Mouse (Mus musculus) thymus, postnatal 10 days (tissue): ENCODE results near the gene Erfe.

ENCODE experiments used
- DNase-seq, 2 experiments: peaks; one replicate each; pipeline ENCODE4 v3.0.0; 2021; ENCODE audit warnings: low spot score in 2 of 2

Erfe gene

DNA sequence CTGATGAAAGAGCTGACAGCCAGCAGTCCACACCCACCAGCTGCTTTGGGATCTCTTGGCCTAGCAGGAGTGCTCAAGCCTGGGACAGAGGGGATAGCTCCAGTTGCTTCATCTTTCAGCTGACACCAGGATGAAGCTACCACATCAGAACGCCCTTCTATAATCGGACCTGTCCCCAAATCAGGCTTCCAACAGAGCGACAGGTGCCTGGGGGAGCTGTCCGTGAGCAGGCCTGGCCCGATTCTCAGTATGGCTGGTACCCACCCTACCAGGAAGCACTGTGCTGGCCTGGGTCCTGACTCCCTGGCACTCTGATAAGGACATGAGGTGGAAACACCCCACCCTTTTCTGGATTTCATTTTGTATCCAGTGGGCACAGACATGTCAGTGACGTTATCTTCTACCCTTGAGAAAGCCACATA is 7.2 kb downstream of the Erfe start:
- no peak for DNase-seq

DNA sequence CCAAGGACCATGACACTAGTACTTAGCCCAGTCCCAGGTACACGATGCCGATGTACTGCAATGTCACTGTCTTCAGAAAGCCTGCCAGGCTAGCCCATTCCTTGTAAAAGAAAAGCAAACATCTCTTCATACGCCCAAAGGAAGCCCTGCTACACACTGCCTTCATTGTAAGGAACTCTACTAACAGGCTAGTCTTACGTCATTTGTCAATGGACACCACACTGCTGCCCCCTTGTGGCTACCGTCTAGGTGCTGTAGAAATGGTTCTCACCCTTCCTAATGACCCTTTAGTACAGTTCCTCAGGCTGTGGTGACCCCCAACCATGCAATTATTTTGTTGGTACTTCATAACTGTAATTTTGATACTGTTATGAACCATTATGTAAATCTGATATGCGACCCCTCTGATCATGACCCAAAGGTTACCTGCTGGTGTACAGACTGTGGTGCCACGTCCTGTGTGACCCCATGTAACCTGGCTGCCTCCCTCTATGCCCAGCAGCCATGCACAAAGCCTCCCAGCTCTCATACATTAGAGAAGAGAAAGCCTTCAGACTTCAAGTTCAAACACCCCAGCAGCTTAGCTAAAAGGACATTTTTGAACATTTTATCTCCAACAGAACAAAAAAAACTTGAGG is 14.3 kb downstream of the Erfe start:
- DNase-seq: peak; percentile 32 to 73

DNA sequence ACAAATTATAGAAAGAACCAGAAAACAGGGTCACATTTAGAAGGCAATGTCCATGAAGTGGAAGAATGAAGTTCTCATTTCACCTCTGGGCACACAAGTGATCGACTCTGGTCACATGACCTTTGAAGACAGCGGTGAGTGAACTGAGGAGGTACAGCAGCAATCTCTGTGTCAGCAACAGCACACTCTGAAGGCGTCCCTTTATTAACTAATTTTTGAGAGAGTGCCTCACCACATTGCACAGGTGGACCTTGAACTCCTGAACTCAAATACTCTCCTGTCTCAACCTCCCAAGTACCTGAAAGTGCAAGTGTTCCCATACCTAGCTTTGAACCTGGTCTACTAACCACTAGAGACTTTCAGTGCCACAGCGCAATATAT is 14.9 kb downstream of the Erfe start:
- no peak for DNase-seq

DNA sequence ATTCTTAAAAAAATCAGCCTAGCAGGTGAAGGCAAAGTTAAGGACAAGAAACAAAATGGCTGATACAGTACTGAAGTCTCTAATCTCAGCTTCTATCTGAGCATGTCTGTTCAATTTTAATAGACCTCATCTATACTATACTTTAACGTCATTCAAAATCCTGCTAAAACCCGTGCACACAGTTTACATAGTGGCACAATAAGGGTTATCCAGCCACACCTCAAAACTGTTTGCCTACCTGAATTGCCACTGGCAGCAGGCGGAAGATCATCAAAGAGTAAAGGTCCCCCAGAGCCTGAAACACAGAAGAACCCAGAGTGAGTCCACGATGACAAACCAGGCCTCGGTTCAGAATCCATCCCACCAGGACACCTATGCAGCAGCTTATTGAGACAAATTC is 24.1 kb downstream of the Erfe start:
- no peak for DNase-seq

DNA sequence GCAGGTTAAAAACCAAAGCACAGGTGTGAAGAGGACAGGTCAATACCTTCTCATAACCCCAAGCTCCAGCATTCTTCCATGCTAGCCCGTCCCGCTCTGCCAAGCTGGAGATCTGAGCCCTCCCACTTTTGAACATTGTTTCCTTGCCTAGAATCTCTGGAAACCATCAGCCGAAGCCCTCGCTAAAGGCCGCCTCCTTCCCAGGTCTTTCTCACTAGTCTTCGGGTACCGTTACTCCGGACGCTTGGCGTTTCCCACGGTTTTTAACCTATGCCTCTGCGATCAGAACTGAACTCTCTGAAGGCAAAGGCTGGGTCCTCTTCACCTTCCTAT is 31.7 kb downstream of the Erfe start:
- DNase-seq: peak in 1 of 2 experiments; percentile 10

DNA sequence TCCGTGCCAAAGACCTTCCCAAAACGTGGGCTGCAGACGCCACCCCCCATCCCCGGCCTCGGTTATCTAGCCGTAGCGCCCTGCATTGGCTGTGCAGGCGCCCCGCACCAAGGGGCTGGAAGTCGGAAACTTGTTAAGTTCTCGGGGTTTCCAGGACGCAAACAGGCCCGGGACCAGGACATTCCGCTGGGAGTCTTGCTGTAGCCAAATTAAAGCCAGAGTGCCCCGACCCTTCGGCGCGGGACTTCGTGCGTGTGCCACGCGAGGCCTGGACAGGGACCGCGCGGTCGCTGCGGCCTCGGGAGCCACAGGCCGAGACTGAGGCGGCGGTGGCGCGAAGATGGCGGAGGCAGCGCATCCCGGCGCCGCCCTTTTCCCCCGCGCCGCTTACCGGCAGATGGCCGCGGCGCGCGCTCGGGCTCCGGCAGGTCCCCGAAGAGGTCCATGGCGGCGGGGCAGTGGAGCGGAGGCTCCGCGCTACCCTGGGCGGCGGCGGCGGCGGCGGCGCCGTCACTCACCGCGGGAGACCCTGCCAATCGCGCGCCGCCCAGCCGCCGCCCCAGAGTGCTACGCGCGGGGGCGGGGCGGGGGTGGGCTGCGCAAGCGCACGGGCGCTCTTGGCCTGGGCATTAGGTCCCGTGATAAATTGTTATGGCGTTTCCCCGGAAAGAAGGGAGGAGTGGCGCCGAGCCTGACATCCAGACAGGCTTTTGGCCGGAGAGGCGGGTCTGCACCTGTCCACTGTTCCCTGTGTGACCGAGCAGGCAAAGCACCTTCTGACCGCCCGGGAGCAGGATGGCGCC is 32.2 kb downstream of the Erfe start, which contains the start of gene Ilkap:
Gene Ilkap, minus strand, starts transcription at position 556 of the 803 bp plus-strand sequence.
- peak; percentile 54 to 76 for DNase-seq

DNA sequence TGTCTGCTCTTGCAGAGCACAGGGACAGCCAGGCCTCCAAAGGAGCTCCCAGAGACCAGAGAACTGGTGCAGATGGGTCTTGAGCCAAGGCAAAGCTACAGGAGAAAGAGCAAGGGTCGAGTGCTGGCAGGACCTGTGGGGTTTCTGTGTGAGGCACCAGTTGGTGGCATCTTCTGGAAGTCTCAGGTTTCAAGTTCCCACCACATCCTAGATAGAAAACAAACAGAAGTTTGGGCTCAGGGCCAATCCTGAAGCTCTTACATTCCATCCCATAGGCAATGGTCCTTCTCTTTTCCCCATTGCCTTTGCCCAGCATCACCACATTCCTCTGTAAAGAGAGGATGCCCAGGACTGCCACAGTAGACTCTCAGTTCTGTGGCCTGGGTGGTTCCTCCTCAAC is 38.7 kb downstream of the Erfe start:
- no peak for DNase-seq

DNA sequence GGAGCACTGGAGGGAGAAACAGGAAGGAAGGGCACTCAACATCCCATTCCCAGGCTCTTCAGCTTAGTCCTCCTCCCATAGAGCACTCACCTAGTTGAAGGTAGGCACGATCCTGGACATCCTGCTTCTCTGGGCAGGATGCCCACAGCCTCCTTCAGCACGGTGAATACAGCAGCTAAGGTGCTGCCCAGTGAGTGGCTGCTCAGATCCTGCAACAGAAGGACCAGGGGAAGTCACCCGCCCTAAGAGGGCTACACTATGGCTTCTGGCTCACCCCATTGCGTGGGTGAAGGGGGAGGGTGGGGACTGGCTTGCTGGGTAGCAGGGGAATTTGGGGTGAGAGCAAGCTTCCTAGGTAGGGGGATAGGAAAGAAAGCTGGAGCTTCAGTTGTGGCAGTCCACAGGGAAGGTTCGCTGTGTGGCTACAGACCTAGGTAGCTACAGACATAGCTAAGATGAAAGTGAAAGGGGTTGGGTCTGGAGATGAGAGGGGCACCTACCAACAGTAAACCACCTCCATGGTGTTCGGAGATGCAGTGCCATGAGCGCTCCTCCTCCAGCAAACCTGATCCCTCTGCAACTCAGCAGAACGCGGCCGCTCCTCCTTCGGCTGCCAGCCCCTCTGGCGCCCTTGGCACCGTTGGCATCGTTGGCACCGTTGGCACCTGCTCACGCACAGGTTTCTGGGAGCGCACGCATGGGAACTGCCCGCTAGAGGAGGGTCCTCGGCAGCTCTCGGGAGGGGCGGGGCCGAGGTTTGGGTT is 39.4 kb downstream of the Erfe start:
- no peak for DNase-seq

DNA sequence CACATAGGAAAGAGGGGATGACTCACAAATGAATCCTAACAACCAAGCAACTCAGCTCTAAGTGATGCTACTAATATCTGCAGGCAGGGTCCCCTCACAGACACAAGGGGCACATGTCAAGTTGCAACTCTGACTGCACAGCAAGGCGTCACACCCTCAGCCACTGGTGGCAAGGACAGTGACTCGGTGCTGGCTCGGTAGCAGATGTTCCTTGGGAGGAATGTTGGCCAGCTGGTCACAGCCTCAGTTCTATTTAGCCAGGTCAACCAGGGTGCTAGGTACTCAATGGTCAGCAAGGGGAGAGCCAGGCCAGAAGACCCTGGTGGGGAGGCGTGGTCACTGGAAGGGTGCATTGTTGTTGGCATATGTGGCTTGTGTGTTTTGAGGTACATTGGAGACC is 41.6 kb downstream of the Erfe start:
- DNase-seq: no peak

DNA sequence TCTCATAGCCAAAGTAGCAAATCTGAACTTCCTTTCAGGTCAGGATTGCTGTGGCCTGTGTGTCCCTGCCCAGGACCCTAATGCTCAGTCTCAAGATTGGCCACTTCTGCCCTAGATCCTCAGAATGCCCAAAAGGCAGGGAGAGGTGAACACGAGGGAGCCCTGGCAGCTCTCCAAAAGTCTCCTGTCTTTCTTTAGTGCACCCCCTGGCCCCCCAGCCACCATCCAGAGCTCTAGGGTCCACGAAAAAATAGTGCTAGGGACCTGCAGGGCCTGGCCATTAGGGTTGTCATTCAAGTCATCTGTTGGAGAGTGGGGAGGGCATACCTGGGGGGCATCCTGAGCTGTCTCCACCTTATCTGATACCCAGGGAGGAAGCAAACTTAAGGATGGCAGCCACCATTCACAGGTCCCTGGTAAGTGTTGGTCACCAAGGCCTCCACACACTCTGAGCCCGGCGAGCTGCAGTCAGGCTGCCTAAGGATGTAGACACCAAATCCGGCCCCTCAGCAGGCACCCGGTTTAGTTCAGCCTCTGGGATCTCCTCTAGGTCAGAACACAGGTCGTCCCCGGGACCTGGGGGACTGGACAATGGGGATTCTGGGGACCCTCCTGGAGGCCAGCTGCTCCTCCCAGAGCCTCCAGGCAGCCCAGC is 45.5 kb downstream of the Erfe start:
- peak in 1 of 2 experiments; percentile 9 for DNase-seq

DNA sequence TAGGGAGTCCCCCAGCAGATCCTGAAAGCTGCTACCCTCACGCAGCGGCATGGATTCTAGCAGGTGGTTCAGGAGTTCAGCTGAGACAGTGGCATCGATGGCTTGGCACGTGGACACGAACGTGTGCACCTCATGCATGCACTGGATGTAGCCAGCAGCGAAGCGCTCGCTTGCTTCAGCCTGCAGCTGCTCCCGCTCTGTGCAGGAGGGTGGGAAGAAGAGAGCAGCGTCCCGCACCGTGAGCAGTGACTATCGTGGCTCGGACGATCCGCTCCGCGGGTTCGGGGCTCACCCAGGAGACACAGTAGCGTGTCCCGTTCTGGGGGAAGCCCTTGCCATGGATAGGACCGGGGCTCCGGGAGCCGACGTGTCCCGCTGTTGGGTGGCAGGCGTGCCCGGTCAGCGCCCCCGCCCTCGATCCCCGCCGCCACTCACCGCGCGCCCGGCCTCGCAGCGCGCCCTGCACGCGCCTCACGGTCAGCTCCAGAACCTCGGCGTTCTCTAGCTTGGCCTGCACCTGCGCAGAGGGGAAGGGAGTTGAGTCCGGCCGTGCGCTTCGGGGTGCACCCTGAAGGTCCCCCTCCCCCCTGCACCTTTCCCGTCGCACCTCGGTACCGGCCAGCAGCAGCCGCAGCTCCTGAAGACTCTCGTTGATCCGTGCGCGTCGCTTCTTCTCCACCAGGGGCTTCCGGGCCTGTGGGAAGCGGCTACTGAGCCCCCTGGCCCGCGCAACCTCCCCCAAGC is 46.2 kb downstream of the Erfe start:
- peak; percentile 20 to 48 for DNase-seq

DNA sequence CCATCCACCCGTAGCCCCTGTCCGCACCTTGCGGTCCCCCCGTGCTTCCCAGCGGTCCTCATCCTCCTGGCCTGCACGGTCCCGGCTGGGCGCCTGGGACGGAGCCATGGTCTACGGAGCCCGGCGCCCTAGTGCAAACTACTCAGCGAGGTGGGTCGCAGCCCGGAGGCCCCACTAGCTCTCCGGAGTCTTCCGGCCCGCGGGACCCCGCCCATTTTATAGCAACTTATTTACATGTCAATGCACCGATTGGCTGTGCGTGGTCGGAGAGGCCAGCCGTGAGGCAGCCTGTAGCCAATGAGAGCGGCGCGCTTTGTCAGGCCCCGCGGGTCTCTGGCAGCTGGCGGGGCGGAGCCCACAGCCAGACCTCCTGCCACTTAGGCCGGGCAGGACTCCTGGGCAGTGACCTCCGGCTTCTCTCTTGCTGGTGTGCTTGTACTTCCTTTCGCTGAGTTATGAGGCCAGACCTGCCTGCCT is 46.8 kb downstream of the Erfe start:
- DNase-seq: peak; percentile 95 to 96

DNA sequence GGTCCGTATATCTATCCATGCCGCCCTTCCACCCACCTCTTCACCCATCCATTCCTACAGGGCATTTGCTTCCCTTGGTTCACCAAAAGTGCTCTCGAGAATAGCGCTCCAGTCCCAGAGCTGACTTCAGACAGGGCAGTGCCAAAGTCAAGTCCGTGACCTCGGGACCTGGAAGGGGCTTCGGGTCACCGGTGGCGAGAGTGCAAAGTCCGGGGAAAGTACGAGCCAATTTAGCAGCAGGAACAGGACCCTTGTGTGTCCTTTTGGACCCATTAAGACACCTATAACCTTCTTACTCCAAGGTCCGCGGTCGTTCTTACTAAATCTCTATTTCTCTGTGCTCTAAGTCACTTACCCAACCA is 47.3 kb downstream of the Erfe start:
- no peak for DNase-seq

DNA sequence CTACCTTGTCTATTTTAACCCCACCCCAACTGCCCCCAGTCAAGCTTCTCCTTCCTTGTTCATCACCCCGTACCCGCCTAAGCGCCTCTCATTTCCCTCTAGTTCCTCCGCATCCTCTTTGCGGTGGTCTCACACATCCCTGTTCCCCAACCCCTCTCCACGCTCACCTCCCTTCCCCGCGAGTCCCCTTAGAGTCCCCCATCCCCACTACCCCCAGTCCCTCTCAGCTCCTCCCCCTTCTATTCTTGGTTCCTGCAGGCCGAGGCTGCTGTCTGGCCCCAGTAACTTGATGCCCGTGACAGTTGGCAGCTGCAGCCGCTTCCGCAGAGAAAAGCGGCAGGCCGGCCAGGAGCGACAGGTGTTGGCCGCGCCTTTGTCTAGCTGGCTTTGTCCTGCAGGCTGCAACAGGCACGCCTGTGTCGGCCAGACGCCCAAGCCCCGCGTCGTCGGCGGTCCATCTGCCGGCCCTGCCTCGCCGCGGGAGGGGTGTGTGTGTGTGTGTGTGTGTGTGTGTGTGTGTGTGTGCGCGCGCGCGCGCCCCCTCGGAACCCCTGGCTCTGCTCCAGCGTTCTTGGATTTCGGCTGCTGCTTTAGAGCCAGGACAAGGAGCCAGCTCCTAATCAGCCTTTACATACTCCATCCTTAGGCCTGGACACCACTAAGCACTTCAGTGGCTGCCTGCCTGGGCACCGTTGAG is 47.8 kb downstream of the Erfe start, which contains the start of gene Hes6:
Gene Hes6, minus strand, starts transcription at position 141 of the 697 bp plus-strand sequence.
- DNase-seq: peak; percentile 40 to 49

DNA sequence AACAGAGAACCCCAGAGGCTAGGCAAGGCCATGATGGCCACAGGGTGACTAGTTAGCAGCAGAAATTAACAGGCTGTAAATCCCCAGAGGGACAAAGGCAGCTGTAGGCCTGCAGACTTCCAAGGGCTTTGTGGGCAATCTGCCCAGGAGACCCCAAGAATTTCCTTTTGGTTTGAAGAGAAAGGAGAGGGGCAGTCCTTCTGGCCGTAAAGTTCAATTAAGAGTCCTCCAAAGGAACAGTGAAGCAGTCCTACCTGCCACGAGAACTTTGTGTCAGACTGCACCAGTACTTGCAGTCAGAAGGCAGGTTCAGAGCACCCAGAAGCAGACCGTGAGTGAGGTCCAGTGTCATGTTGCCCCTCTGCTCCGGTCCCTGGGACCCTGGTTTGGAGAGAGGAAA is 48.7 kb downstream of the Erfe start:
- DNase-seq: no peak

DNA sequence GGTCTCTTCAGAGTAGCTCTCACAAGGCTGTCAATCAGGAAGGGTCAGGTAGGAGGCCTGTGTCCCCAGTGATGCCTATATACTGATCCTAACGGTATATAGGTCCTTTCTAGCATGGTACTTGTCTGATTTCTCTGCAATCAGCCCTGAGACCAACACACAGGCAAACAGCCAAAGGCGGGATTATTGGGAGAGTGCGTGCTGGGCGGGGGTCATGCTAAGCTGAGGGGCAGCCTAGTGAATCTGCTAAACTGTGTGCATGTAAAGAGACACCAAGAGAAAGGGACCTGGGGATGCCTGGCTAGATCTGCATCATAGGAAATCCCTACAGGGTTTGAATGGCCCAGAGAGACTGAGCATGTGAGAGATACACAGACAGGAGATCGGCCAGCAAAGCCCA is 49.1 kb downstream of the Erfe start:
- no peak for DNase-seq

DNA sequence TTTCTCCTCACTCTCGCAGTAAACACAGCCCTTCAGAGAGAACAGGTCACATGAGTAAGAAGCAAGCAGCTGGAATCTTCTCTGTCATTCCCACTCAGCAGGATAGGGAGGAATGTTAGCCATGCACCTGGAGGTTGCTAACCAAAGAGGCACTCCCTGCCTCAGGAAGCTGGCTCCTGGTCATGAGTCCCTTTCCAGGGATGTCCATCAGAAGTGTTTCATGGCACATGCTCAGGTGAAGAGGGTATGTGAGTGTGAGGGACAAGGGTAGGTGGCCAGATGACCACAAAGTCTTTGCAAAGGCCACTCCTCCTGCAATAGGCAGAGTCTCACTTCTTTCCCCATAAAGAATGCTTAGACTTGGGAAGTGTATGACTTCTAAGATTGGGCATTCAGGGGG is 51.8 kb downstream of the Erfe start:
- no peak for DNase-seq

DNA sequence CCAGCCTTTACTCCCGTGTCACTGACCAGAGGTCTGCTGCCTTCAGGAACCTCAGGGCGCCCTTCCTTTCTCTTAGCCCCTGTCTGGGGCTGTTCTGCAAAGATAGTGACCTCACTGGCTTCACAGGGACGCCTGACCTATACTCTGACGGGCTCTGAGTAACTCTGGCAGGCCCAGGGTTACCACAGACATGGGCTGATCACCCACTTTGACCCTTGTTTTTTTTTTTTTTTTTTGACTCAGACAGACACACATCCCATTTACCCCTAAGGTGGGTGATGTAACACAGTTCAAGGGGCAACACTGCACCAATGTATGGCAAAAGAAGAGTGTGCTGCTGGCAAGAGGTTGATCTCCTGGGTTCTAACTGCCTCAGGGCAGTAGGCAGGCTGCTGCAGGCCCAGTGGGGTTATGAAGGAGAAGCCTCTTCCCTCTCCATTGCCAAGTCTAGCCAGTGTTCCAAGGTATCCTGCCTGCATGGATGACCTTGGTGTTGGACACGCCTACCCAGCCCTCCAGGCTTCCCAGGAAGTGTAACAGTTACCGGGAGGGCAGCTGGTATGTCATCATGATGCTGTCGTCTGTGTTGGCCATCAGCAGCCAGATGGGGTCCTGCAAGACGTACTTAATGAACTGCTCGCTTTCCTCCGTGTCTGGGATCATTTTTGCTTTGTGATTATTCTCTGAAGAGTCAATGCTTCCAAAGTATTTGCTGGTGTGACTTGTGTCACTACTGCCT is 53.8 kb downstream of the Erfe start:
- no peak for DNase-seq

DNA sequence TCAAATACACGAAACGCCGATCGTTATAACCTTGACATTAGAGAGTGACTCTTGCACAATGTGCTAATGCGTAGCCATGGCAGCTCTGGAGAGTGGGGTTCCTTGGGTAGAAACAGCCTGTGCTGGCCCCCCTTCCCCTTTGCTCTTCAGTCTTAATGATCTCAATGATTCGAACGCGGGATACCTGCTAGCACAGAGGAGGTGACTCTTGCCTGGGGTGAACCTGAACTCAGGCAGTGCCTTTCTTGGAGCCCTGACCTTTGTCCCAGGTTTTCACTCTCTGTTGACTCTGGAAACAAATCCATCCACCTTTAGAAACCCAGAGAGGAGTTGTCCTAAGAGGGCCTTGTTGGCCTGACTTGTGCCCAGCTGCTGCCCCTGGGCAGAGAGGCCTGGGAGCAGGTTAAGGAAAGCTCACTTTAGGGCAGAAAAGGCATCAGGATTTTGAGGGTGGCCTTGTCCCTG is 54.4 kb downstream of the Erfe start:
- no peak for DNase-seq
